Mouse (Mus musculus): ENCODE measurements at regions not wholly inside any gene's neighbourhood (a gene's known extent, or its start where the extent isn't known, plus 50 kb on each side); places are given as distances from the start of the nearest gene placed in this dataset.
"Not testable (repeated sequence)": the region's sequence is repeated elsewhere in the genome, so short reads cannot be mapped to it uniquely, and the experiment has no call there.

DNA sequence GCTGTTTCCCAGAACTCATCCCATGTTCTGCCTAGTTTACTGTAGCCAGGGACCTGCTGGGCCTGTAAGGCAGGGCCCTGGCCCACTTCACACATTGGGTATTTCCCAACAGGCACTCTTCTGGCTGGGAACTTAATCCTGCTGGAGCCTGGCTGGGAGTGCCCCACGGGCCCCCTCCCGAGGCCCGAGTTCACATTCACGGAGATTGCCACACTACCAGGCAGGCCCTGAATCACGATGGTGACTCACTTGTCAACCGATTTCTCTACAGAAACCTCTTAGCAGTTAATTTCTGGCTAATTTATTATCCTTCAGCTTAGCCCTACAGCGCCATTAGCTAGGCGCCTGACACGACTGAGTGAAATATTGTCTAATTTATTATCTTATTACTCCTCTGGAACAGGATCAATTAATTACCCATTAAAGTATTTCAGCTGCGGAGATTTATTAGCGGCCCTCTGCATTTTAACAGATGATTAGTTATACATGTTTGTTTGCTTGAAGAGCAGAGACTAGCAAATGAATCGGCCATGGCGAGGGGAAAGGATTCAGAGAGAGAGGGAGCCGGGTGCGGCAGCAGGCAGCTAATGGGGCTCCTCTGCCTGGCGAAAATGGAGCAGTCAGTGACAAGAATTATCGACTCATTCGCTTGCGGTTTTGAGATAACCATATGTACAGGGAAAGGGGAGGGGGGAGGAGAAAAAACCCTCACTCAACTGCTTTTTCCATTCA is 229.7 kb upstream of the Zfp703 start:
- no peak for DNase-seq (ENCODE audit: low read depth in 2 of 2, low spot score in 2 of 2)

DNA sequence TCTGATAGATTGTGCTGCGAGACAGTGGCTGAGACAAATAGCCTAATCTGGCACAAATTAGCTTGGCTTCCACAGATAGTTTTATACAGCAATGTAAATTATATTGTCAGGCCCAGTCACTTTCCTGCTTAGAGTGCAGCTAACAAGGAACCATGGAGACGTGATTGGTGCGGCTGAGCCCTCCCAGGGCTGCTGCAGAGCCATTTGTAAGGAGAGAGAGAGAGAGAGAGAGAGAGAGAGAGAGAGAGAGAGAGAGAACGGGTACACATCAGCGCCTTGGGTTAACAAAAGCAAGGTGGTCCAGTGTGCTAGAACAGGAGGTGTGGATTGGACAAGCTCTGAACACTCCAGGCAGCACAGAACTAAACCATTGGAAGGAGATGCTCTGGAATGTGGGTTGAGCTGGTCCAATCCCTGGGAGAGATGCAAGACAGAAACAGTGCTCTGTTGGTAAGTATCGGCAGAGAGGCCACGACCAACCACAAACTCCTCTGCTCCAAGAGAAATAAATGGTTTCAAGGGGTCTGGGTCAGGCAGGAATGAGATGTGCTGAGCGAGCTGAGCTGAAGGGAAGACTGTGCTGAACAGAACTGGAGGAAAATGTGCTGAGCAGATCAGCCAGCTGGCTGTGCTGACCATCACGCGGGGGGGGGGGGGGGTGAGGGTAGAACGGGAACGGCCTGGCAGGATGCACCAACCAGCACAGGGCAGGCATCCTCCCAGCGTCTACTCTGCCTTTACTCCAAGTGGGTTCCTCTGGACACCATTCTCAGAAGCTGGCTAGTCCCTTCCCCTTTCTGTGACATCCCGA is 228.8 kb upstream of the Zfp703 start:
- no peak for DNase-seq (ENCODE audit: low read depth in 2 of 2, low spot score in 2 of 2)

DNA sequence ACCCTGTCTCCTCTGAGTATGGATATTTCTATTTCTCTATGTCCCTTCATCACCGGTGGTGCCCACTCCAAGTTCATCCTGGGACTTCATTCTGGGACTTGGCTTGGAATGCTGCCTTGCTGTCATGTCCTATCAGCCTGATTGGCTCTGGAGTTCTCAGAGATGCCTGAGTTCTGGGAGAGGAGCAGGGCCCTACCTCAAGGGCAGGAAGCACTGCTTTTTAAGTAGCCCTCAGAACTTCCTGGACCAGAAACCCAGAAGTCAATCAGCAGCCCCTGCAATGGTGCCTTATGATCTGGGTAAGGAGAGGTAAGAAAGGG is 228.2 kb upstream of the Zfp703 start:
- no peak for DNase-seq (ENCODE audit: low read depth in 2 of 2, low spot score in 2 of 2)

DNA sequence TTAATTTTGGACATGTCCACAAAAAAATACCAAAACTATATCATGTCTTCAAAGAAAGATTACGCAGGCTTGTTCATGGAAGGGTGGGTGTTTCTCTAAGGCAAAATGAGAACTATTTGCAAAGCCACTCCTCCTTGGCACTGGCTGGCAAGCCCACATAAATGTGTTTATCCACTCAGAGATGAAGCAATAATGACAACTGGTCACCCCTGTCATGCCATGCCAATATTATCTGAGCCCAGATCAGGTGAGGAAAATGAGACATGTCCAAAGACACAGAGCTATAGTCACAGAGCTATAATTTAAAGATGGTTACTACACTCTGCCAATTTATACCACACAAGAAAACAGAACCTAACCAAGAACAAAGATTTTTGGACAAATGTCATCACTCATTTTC is 227.0 kb upstream of the Zfp703 start:
- no peak for DNase-seq (ENCODE audit: low read depth in 2 of 2, low spot score in 2 of 2)

DNA sequence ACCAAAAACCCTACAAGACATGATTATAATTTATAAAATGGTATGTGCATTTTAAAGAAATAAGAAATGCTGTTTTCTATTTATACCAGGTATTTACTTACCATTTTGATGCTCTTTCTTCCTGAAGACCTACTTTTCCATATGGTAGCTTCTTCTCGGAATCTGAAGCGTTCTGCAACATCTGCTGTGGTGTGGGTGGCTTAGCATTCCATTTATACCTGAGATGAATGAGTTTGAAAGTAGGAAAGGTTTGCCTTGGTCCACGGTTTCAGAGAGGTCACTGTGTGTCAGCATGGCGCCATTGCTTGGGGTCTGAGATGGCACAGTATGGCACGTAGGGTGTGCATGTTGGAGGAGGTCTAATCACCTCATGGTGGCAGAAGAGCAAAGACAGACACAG is 225.5 kb upstream of the Zfp703 start:
- no peak for DNase-seq (ENCODE audit: low read depth in 2 of 2, low spot score in 2 of 2)

DNA sequence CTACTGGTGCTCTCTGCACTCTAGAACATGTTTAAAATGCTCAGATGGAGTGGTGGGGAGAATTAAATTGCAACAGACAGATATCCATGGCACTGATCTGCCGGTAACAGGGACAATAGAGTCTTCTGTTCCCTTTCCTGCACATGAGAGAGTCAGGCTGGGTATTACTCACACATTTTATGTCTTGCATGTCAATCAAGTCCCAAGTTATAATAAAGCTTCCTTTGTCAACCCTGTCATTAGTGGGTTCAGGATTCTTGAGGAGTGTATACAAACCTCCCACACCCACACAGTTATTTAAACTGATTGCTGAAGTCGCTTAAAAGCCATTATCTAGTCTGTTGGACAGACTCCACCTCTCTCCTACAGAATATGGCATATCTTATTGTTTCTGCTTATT is 220.7 kb upstream of the Zfp703 start:
- no peak for DNase-seq (ENCODE audit: low read depth in 2 of 2, low spot score in 2 of 2)

DNA sequence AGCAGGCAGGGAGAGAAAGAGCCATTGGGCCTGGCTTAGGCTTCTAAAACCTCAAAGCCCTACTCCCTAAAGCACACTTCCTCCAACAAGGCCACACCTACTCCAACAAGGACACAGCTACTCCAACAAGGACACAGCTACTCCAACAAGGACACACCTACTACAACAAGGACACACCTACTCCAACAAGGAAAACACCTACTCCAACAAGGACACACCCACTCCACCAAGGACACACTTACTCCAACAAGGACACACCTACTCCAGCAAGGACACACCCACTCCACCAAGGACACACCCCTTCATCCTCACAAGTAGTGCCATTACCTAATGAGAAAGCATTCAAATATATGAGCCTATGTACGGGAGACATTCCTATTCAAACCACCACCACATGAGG is 216.4 kb upstream of the Zfp703 start:
- DNase-seq (ENCODE audit: low read depth in 2 of 2, low spot score in 2 of 2), result no peak

DNA sequence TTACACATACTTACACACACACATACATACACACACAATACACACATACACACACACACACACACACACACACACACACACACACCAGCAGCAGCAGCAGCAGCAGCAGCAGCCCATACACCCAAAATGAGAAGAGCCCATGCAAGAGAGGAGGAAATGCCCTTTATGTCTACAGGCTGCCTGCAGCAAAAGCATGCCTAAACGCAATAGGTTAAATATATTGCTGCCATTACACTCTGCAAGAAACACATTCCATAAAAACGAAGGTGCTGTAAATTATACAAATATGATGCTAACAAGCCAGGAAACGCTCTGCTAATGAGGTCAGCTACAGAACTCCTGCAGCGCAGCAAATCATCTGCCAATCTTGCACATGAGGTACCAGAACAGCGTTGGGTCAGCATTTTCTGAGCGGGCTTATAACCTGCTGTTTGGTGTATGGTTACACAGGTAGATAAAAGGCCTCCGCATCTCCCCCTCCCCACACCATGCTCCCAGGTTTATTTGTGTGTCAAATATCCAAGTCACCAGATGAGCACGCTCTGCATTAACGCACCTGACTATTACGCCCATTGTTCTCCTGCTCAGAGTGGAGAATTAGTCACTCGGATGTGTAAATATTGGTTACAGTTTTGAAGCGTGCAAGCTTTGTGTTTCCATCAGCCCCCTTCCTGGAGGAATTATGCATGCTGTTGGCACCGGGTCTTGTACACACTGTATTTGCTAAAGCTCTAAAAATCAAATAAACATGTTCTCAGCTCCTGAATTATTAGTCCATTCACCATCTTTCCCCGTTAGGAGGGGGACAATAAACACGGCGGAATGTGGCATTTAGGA is 214.0 kb upstream of the Zfp703 start:
- no peak for DNase-seq (ENCODE audit: low read depth in 2 of 2, low spot score in 2 of 2)

DNA sequence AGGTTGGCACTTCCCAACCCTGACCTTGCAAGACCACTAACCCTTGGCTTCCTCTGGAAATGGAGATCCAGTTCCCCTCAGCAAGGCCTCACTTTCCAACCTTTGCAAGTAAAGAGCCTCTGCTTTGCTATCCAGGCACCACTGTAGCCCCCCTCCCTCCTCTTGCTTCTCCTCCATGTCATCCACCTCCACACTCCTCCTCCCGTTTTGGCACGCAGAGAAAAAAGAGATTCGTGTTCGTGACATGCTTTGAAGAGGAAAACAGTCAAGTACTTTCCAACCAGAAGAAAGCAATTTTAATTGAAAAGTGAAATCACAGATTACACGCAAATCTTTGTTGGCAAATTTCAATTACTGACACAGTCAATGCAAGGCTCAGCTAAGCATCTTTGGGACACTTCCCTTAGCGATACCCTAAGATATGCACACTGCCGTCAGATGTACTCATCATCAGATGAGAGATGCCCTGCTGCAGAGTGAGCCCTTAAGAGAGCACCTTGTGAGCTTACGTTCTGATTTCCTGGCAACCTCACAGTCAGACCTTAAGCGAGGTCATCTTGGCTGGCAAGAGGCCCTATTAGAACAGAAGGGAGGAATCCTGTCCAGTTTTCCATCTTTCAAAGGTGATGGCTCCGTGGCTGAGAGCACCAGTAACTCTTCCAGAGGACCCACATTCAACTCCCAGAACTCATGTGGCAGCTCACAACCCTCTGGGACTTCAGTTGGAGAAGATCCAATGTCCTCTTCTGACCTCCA is 208.5 kb upstream of the Zfp703 start:
- DNase-seq (ENCODE audit: low read depth in 2 of 2, low spot score in 2 of 2), result no peak

DNA sequence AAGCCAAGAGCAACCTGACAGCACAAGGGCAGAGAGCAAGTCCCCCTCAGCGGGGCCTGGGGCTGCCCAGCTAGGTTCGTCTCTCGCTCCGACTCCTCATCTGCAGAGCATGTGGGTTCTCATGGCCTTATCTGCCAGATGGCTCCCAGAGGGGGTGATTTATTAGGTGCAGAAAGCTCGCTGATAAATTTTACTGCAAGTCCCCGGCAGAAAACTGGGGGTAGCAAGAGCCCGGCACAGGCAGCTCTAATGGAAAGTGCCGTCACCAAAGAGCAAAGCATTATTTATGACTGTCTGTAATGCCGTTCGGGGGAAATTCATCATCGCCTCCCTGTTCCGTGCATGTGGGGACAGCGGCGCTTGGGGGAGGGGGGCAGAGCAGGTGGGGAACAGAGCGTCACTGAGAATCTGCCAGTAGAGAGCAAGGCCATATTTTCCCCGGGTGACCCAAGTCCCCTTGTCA is 206.7 kb upstream of the Zfp703 start:
- no peak for DNase-seq (ENCODE audit: low read depth in 2 of 2, low spot score in 2 of 2)

DNA sequence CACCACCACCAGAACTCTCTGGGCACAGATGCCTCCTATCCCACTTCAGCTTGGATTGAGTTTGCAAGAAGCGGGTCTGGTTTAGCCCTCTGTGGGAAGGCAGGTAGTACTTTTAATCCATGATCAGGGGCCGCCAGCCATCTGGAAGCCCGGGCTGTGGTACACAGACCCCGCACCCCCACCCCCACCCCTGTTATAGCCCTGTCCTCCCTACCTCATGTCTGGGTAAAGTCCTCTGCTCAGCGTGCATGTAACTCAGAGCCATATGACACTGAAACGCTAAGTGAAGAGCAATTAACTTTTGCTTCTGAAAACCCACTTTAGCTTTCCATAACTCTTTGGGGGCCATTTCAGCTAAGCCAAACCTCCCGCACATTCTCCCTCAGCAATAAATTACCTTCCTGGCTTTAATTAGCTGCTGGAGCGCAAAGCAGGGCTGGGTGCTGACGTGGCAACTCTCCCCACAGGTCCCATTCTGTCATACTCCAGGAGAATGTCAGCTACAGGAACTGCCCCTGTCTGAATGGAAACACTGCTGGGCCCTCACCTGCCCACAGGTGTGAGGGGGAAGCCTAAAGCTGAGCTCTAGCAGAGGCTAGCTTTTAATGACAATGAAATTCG is 198.1 kb upstream of the Zfp703 start:
- DNase-seq (ENCODE audit: low read depth in 2 of 2, low spot score in 2 of 2), result no peak

DNA sequence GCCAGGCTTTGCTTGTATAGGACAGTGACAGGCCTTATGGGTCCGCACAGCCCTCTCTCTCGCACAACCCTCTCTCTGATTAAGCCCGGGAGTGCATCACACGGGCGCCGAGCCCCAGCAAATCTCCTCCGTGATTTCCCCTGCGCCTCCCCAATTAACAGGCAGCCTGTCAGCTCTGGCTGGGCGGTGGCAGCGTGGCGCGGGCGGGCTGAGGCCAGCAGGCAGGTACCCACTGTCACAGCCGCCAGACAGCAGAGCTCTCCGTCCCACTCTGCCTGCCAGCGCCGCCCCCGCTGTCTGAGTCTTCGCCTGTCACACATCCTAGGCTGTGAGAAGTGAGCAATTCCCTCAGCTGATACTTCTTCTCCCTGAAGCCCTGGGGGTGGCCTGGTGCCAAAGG is 196.6 kb upstream of the Zfp703 start:
- DNase-seq (ENCODE audit: low read depth in 2 of 2, low spot score in 2 of 2), result no peak

DNA sequence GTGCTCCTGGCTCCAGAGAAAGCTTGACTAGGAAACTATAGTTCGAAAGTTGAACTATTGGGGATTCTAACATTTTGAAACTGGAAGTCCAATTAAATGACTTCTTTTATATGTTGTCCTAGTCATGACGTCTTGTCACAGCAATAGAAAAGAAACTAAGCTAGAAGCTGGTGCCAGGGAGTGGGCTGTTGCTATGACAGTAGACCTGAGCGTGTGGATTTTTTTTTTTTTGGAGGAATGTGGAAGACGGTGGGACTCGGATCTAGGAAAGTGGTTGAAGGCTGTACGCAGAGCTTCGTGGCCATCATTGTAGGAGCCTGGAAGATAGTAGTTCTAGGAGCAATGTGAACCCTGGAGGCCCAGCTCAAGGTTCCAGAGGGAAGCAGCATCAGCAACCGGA is 194.2 kb upstream of the Zfp703 start:
- not testable (repeated sequence) for DNase-seq (ENCODE audit: low read depth in 2 of 2, low spot score in 2 of 2)

DNA sequence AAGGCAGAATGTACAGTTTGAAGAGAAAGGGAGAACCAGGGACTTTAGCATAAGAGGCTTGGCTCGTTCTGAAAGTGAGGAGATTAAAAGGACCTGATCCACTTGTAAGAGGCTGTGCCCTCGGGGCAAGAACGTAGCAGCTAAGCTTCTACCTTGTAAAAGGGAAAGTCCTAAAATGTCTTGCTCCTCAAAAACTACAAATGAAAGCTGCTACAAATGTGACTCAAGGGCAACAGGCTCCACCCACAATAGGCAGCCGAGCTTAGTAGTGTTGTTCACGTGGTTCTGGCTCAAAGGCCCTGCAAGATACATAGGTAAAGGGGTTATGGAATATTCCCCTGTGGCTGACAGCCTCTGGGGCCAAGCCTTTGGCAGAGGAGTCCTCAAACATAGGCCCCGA is 192.7 kb upstream of the Zfp703 start:
- DNase-seq (ENCODE audit: low read depth in 2 of 2, low spot score in 2 of 2), result no peak

DNA sequence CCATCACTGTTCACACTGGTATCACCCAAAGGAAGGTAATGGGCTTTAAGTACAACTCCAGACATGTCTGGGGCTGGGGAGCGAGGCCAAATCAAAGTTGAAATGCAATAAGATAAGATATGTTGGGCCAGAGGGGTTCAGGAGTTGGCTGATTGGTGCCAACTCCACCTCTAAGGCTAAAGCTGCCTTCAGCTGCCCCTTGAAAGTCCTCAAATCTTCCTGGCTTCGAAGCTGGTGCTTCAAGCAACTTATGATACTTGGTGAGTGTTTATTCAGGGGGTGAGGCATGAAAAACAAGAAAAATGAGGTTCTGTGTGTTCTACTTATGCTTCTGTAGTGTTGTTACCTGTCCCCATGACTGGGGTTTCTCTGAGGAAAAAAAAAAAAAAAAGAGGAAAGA is 185.3 kb upstream of the Zfp703 start:
- DNase-seq (ENCODE audit: low read depth in 2 of 2, low spot score in 2 of 2), result no peak

DNA sequence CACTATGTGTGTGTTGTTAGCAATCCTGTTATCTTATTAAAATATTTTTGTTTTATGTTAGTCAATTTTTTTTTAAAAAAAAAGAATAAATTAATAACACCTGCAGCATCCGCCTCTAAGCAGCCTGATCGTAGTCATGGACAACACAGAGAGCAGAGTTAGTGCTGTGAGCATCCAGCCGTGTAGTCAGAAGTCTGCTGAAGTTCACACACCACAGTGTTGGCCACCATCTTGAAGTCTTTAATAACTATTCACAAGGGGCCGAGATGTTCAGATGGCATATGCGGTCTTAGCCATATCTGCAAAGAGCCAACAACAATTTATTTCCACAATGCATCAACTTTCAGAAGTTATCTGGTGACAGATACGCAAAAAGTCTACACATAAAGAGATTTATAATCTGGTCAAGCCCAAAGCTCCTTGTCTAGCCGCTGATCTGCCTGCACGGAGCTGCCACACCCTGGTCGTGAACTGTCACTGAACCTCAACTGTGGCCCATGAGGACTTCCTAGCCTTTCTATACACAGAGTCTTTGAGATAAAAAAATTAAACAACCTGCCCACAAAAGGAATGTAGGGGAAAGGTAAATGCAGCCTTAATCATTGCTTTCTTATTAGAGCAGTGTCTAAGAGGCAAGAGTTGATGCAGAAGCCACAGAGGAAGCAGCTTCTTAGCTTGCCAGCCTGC is 183.4 kb upstream of the Zfp703 start:
- DNase-seq (ENCODE audit: low read depth in 2 of 2, low spot score in 2 of 2), result no peak

DNA sequence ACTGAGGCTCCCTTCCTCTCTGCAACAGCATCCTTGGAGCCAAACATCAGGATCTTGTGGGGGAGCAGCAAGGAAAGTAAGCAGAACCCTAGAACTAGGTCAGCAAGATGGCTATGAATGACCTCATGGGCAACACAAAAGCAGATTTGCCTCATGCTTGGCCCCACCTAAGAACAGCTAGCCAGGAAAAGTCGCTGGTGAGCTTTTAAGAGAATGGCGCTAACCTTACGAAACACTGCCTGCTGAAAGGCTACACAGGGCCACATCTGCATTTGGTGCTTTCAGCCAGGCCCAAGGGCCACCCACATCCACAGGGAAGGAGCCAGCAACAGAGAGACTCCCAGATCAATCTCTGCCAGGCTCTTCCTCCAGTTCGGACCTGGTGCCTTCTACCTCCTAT is 182.7 kb upstream of the Zfp703 start:
- no peak for DNase-seq (ENCODE audit: low read depth in 2 of 2, low spot score in 2 of 2)

DNA sequence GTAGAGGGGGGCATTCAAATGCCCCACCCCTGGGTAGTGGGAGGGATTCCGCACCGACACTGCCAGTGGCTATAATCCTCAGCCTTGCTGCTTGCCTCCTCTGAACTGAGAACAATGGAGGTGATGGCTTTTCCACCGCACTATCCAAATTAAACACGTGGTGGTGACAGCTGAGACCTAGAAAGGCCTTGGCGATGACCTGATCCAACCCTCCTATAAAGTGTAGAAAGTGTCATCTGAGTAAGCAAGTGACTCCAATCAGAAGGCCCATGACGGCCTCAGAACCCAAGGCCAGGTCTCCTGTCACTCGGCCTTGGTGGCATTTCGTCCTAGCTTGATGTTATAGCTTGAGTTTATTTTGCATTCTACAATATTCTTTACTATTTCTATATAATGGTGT is 181.5 kb upstream of the Zfp703 start:
- DNase-seq (ENCODE audit: low read depth in 2 of 2, low spot score in 2 of 2), result no peak

DNA sequence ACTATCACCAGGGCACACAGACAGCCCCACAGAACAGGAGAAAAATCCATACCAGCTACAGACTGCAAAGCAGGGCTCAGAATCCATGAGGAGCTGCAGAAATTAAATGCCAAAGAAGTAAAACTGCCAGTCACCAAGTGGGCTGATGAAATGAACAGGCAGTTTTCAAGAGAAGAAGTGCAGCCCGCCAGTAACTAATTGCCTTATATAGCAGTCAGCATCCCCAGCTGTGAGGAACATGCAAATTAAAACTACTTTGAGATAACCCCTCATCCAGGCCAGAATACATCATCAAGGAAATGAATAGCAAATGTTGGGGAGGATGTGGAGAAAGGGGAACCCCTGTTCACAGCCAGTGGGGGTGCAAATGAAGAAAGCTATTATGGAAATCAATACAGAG is 177.3 kb upstream of the Zfp703 start:
- no peak for DNase-seq (ENCODE audit: low read depth in 2 of 2, low spot score in 2 of 2)

DNA sequence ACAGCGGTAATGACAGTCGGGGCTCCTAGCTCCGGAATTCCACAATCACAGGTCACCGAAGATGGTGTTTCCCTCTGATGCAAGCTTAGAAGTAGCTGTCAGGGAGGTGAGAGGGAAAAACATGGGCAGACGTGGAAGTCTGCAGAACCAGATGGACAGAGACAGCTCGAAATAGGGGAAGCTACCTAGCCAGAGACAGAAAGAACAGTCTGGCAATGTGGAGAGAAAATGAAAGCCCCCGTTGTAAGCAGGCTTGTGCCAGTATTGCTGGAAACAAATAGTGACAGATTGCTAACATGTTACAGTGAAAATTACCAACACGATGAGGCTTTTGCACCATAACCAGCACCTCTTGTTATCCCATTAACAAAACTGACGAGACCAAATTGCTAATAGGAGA is 173.0 kb upstream of the Zfp703 start:
- no peak for DNase-seq (ENCODE audit: low read depth in 2 of 2, low spot score in 2 of 2)
